Mouse (Mus musculus) spleen, postnatal 14 days (tissue): Measurements from ENCODE around the gene Cacna2d3.

Experiments used
- DNase-seq, 2 experiments: peaks; one replicate each; pipeline ENCODE4 v3.0.0; 2021 to 2022; ENCODE audit warnings: low spot score in 2 of 2

Gene Cacna2d3

GRCm38 (mm10) chr14:29267233-29267874, 454.3 kb downstream of the Cacna2d3 start:
- DNase-seq = no peak

DNA sequence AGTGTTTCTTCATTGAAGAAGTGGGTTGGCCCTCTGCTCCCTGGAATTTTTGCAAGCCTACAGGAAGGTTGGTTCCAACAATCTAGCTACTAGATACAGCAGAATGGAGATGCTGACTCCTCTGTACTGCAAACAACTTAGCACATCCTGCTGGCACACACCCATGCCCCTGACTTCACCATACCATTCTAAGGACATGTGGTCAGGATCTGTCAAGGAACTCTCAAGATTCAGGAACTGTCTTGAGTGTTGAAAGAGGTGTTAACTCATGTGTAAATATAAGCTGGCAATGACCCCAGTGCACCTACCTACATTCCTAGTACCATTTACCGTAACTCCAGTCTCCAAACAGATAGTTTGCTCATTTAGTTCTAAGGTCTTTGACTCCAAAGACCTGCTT, 461.0 kb downstream of the Cacna2d3 start:
- DNase-seq = no peak

DNA sequence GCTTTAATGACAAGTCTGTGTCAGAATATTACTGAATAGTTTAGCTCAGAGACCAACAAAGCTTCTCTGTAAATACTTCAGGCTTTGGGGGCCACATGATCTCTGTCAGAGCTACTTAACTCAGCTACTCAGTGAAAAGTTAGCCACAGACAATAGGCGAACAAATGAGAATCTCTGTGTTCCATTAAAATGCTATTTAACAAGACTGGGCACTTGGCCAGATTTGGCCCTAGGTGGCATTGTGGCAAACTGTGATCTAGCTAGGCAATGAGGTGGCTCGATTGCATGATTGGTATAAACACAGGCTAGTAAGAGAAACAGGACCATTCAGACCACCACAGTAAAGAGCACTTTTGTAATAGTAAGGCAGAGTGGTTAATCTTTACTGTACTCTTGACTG, 478.1 kb downstream of the Cacna2d3 start:
- no peak for DNase-seq

DNA sequence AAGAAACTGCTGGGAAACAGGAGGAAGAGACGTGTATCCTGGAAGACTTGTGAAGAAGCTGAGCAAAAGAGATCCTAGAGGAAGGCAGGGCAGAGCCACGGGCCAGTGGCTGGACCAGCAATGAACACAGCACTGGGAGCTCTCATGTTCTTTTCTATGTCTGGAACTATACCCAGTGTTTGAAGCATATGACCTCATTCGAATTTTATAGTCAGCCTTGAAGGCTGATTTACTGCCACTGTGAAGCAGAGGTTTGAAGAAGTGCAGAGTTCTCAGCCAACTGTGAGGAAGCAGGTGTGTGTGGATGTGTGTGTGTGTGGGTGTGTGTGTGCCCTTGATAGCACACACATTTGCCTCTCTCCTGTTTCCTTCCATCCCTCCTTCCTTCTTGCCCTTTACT, 483.2 kb downstream of the Cacna2d3 start:
- no peak for DNase-seq

- no peak for DNase-seq
Measured at GRCm38 (mm10) chr14:29228976-29229716, 492.5 kb downstream of the Cacna2d3 start.

DNA sequence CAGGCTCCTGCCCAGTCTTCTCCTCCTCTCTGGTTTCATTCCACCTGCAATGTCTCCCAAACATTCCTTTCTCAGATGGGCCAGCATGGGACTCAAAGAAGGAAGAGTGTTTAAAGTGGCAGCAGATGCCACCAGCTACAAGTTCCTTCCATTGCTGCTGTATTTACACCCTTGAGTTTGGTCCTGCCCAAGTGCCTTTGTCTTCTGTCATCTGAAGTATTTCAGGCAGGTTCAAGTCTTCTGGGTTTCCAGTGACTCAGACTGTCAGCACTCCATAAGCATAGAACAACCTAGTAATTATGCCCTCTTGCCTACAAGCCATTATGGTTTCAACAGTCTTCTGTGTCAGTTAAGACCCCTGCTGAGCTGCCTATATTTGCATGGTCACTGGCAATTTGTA, 493.2 kb downstream of the Cacna2d3 start:
- no peak for DNase-seq

- no peak for DNase-seq
Measured at GRCm38 (mm10) chr14:29227959-29228358, 493.7 kb downstream of the Cacna2d3 start.

GRCm38 (mm10) chr14:29225754-29226365, 495.8 kb downstream of the Cacna2d3 start:
- no peak for DNase-seq

GRCm38 (mm10) chr14:29223012-29223411, 498.7 kb downstream of the Cacna2d3 start:
- no peak for DNase-seq

DNA sequence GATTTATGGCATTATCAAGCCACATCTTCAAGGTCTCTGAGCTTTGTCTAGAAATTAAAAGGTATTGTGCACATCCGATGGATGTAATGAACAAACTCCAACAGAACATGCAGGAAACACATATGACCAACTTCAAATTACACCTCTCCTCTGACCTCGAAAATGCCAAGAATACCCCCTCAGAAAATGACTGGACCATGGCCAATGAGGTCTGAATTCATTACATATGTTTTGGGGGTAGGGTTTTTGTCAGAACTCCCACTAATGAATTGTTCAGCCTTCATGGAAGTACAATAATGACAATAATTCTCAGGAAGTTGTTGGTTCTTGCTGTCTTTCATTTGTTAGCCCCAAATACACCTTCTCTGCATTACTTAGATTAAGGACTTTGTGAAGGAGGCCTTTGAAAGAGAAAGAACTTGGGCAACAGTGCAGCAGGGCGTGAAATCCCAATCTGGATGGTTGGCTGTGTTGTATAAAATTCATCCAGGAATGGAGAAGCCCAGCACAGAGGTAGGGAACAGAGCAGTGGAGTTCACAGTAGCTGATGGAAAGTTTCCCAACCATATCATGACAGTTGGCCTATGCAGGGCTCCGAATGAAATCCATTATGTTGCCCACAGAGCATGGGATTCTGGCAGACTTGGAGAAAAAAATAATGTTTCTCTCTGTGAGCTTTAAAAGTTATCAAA, 499.3 kb downstream of the Cacna2d3 start:
- no peak for DNase-seq

GRCm38 (mm10) chr14:29216106-29216505, 505.6 kb downstream of the Cacna2d3 start:
- no peak for DNase-seq

- no peak for DNase-seq
Measured at GRCm38 (mm10) chr14:29204967-29205268, 516.7 kb downstream of the Cacna2d3 start.

- DNase-seq = no peak
Measured at GRCm38 (mm10) chr14:29204236-29204966, 517.3 kb downstream of the Cacna2d3 start.

- no peak for DNase-seq
Measured at GRCm38 (mm10) chr14:29196171-29196570, 525.5 kb downstream of the Cacna2d3 start.

- DNase-seq = no peak
Measured at GRCm38 (mm10) chr14:29191426-29191825, 530.2 kb downstream of the Cacna2d3 start.

GRCm38 (mm10) chr14:29183730-29184129, 537.9 kb downstream of the Cacna2d3 start:
- DNase-seq = no peak

- DNase-seq = no peak
Measured at GRCm38 (mm10) chr14:29179397-29179888, 542.2 kb downstream of the Cacna2d3 start.

DNA sequence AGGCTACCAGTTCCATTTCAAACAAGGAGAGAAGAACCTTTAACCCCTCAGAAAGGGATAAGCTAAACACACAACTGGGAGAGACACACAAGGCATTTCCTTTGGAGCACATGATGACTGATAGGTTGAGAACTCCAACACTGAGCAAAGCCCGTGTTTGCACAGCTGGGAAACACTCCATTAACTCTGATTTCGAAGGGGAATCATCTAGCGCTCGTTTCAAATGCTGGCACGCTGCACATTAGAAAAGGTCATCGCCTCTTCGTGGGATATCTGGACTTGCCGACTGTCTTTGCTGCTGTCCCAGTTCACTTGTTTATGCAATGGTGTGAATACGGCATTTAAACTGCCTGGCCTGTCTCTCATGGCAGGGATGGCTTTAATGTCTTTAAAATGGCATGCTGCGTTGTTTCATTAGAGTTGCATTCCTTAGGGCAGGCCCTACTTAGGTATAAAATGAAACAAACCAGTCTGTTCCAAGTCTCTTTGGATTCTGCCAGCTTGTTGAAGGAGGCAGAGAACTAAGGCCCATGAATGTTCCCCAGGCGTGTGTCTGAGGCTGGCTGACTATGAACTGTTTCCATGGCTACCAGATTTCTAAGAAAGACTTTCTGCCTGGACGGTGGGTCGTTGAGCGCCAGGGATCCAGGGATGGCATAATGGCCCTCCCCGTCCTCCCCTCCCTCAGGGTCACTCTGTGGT, 542.8 kb downstream of the Cacna2d3 start:
- no peak for DNase-seq

DNA sequence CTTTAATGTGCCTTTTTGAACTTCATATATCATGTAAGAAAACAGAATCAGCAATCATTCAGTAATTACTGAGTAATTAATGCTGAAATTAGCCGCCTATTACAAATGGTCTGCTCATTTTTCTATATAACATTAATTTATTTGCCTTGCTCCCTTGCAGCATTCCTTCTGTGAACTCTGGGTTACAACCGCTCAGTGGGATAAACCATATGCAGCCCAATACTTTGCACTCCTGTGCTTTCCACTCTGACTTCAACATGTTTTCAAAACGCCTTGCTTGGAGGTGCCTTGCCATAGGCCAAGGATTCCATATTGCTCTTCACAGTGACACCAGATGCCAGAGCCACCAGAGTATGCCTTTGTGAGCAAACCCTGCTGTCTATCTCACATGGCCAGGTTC, 546.9 kb downstream of the Cacna2d3 start:
- no peak for DNase-seq

DNA sequence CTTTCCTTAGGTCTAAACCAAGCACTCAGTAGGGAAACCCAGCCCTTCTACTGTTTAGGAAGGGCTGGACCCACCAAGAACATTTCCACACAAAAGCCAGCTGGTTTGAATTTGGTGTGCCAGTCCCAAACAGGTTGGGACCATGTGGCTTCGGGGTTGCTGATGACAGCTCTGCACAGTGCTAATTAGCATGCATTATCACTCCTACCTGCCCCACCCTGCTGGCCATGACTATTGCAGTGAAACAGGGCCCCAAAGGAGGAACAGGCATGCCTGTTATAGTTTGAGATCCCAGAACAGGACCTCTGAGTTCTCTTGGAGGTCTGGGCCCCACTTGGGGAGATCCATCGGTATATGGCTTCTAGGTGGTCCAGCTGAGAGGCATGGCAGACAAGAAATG, 549.5 kb downstream of the Cacna2d3 start:
- DNase-seq = no peak

DNA sequence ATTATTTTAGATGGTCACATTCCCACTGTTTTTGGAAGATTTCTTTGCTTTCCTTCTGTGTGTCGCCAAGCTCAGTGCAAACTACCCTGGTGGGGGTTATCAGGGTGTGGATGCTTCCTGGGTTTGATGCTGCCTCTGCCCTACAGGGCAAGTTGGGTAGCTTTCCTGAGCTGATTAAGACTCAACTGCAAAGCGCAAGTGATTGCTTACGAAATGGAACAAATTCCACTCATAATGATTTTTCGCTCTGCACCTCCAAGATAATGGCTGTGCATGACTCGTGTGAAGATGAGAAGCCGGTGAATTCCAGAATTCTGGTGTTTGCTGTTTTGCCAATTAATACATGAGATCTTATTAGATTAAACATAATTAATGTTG, 557.0 kb downstream of the Cacna2d3 start:
- no peak for DNase-seq
